Mouse (Mus musculus) limb, embryonic 12.5 days (tissue): ENCODE results near the gene Gm20388. TPM values are rescaled to one million over a fixed set of nuclear protein-coding genes. Genes with fewer than 3 reads are reported as not detected.
A peak's percentile ranks its signal among the peaks of the same experiment; 100 is the strongest.

ENCODE experiments used
- ATAC-seq: fragments of 200-750 bp; cut with Nextera tagmentation; 2 replicates; pipeline ENCODE4 v1.8.0; 2017; ENCODE audit warnings: low read depth, moderate TSS enrichment; ENCODE audit not compliant: insufficient number of reproducible peaks, insufficient read depth, low FRiP score, low TSS enrichment
- H3K27ac ChIP-seq: fragments of 300-500 bp; sonication (generic); 2 replicates; pipeline ENCODE4 v1.5.1; 2016; ENCODE audit warnings: mild to moderate bottlenecking, moderate library complexity
- H3K27me3 ChIP-seq: fragments of 300-500 bp; sonication (generic); 2 replicates; pipeline ENCODE4 v1.6.1; 2016; ENCODE audit warnings: mild to moderate bottlenecking, moderate library complexity
- H3K36me3 ChIP-seq: fragments of 300-500 bp; sonication (generic); 2 replicates; pipeline ENCODE4 v1.6.1; 2016; ENCODE audit warnings: mild to moderate bottlenecking, moderate library complexity
- H3K4me1 ChIP-seq: fragments of 300-500 bp; sonication (generic); replicated peaks from 2 replicates; pipeline ENCODE4 v1.6.1; 2016
- H3K4me2 ChIP-seq: fragments of 300-500 bp; sonication (generic); 2 replicates; pipeline ENCODE4 v1.6.1; 2016; ENCODE audit warnings: mild to moderate bottlenecking, moderate library complexity
- H3K4me3 ChIP-seq: fragments of 300-500 bp; sonication (generic); replicated peaks from 2 replicates; pipeline ENCODE4 v1.5.1; 2016; ENCODE audit warnings: mild to moderate bottlenecking
- H3K9ac ChIP-seq: fragments of 300-500 bp; sonication (generic); replicated peaks from 2 replicates; pipeline ENCODE4 v1.6.1; 2016; ENCODE audit warnings: mild to moderate bottlenecking, moderate library complexity
- H3K9me3 ChIP-seq: fragments of 300-500 bp; sonication (generic); 2 replicates; pipeline ENCODE4 v1.6.1; 2016; ENCODE audit warnings: mild to moderate bottlenecking, moderate library complexity
- WGBS: fragments of 180-500 bp; shearing (Covaris S2); methylation state at CpG from one replicate; pipeline ENCODE4 v1.1.7; 2016; 5-methylcytosine and 5-hydroxymethylcytosine counted together
- polyA plus RNA-seq: library from polyadenylated mRNA; unstranded; fragments of >200 nt; fragmentation: Nextera tagmentation; extraction: Ambion mirVana; gene quantifications from 2 replicates; pipeline ENCODE4 v1.2.1, GENCODE M21; 2016

Gm20388 gene
- polyA plus RNA-seq, 1 experiment from 2014 or later: not detected

DNA sequence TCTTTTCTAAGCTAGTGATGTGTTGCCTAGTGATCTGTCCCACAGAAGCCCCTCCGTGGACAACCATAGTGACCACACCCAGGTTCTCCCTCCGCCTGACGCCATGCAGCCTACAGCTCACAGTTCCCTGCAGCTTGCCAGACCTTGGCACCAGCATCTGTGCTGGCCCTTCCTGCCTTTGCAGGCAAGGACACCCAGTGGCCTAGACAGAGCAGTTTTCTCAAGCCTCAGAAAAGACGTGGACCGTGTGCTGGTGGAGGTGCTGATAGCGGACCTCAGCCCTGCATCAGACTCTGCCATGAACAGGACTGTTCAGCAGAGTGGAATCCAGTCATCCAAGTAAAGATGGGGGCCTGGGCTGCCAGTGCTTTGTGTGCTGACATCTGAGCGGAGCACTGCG, 2899.7 kb downstream of the Gm20388 start:
- Histone ChIP-seq H3K36me3 (peaks cover 38% of the 10 kb centered on the region), H3K9ac (no peak overlapping the region), H3K27ac (no peak overlapping the region), H3K4me3 (no peak overlapping the region), H3K4me1 (peaks cover 28% of the 10 kb centered on the region), H3K9me3 (no peaks in the 10 kb centered on the region), H3K27me3 (0 out of 2 replicates have a peak, but pooled peaks cover 3% of the 10 kb centered on the region), H3K4me2 (no peak overlapping the region)
- WGBS: 75% methylated on average over 8 of the region's 8 CpGs
- ATAC-seq: no peak

DNA sequence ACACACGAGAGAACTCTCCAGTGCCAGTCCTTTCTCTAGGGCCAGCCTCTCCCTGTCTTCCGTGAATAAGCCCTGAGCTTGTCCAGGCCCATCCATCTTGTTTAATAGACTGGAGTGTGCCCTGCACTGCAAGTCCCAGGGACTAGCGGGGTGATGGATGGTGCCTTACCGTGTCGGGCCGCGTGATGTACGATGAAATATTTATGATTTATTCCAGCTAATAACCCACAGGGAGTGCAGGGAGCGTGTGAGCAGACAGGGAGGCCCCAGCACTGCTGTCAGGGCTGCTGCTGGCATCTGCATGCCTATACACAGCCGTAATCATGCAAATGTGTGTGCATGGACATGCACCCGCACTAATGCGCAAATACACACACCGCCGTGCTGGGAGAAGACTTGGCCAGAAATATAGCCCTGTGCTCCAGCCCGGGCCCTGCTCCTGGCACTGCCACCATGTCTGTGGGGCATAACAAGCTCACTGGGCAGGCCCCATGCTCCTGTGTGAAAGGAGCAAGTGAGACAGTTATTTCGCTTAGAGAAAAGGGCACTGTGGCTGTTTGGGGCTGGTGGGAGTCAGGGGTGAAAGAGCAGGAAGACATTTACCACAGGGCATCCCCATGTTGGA, 2901.3 kb downstream of the Gm20388 start:
- ATAC-seq: no peak
- H3K9ac ChIP-seq: no peak overlapping the region

DNA sequence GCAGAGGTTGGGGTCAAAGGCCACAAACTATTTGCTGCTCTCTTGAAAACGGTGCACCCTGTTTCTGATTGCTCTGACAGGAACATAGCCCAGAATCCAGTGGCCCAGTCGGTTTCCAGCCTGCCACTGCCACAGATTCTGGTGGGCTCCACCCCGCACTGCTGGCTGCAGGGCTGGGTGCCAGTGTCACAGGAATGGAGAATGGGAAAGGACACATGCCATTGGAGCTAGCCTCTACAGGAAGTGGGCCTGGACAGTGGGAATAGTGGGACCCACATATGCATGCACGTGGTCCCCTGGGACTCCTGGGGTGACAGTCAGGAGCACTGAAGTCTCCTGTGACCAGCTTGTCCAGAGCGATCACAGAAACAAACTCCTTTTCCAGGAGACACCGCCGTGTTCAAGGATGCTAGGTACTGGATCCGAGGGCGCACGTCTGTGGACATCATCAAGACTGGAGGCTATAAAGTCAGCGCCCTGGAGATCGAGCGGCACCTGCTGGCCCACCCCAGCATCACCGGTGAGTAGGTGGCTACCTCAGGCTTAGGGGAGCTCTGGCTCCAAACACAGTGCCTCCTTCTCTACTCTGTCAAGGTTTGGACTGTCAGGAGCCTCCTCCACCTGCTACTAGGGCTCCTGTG, 2902.1 kb downstream of the Gm20388 start:
- Histone ChIP-seq H3K4me3 (no peak overlapping the region), H3K9me3 (no peaks in the 10 kb centered on the region), H3K36me3 (peaks cover 47% of the 10 kb centered on the region), H3K9ac (no peak overlapping the region), H3K4me1 (peaks cover 9% of the 10 kb centered on the region), H3K4me2 (no peak overlapping the region), H3K27ac (no peak overlapping the region), H3K27me3 (0 out of 2 replicates have a peak, but pooled peaks cover 3% of the 10 kb centered on the region)
- ATAC-seq: 0 out of 2 replicates have a peak, but pooled peaks have one; percentile 14
- 77% methylated on average over 14 of the region's 14 CpGs for WGBS

More for the DNA sequence above, 2901.3 kb downstream of the Gm20388 start:
- Histone ChIP-seq H3K9me3 (no peaks in the 10 kb centered on the region), H3K27ac (no peak overlapping the region), H3K36me3 (peaks cover 44% of the 10 kb centered on the region), H3K27me3 (0 out of 2 replicates have a peak, but pooled peaks cover 3% of the 10 kb centered on the region), H3K4me2 (no peak overlapping the region), H3K4me3 (no peak overlapping the region), H3K4me1 (peaks cover 13% of the 10 kb centered on the region)
- 79% methylated on average over 16 of the region's 16 CpGs for WGBS

DNA sequence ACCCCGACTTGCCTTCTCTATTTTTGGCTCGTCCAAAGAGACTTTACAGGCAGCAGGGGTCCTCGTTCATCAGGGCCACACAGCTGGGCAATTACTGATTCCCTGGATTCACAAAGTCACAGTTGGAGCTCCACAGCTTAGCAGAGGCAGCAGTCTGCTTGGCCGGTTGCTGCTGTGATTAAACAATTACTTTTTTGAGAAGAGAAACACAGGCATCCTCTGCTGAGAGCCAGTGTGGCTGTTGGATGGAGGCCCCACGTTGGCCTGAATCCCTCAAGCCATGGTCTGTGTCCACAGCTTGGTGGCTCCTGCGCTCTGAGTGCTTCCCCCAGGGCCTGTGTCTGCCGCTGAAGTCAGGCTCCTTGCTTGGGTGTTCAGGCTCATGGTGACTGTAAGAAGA, 2904.0 kb downstream of the Gm20388 start:
- Histone ChIP-seq H3K4me1 (peaks cover 8% of the 10 kb centered on the region), H3K4me2 (no peak overlapping the region), H3K27me3 (0 out of 2 replicates have a peak, but pooled peaks cover 3% of the 10 kb centered on the region), H3K4me3 (no peak overlapping the region), H3K27ac (no peak overlapping the region), H3K9ac (0 out of 2 replicates have a peak overlapping the region, but pooled peaks have one; percentile 14), H3K9me3 (no peaks in the 10 kb centered on the region), H3K36me3 (peaks cover 50% of the 10 kb centered on the region)
- ATAC-seq: no peak
- WGBS: 36% methylated on average over 7 of the region's 7 CpGs

DNA sequence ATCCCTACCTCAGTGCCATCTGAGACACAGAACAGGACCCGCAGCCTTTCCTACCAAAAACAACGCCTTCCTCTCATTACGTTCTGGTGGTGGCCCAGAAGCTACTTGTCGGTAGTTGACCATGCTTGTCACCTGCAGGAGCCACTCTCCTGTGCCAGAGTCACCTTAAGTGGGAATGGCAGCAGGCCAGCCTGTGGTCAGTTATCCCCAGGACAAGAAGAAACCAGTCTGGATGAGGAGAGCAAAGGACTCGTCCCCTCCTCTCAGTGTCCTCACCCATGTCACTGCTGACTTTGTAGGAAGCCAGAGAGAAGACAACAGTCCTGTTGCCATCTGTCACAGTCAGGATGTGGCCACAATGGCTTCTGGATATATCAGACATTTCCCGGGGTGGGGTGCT, 2906.3 kb downstream of the Gm20388 start:
- H3K4me2 ChIP-seq: no peak overlapping the region
- 0 out of 2 replicates have a peak, but pooled peaks cover 3% of the 10 kb centered on the region for H3K27me3 ChIP-seq
- ATAC-seq: no peak
- H3K4me3 ChIP-seq: no peak overlapping the region
- WGBS: 92% methylated on average over 6 of the region's 6 CpGs
- peaks cover 37% of the 10 kb centered on the region for H3K36me3 ChIP-seq
- no peaks in the 10 kb centered on the region for H3K9me3 ChIP-seq
- H3K9ac ChIP-seq: no peak overlapping the region
- no peak overlapping the region for H3K27ac ChIP-seq
- peaks cover 8% of the 10 kb centered on the region for H3K4me1 ChIP-seq

DNA sequence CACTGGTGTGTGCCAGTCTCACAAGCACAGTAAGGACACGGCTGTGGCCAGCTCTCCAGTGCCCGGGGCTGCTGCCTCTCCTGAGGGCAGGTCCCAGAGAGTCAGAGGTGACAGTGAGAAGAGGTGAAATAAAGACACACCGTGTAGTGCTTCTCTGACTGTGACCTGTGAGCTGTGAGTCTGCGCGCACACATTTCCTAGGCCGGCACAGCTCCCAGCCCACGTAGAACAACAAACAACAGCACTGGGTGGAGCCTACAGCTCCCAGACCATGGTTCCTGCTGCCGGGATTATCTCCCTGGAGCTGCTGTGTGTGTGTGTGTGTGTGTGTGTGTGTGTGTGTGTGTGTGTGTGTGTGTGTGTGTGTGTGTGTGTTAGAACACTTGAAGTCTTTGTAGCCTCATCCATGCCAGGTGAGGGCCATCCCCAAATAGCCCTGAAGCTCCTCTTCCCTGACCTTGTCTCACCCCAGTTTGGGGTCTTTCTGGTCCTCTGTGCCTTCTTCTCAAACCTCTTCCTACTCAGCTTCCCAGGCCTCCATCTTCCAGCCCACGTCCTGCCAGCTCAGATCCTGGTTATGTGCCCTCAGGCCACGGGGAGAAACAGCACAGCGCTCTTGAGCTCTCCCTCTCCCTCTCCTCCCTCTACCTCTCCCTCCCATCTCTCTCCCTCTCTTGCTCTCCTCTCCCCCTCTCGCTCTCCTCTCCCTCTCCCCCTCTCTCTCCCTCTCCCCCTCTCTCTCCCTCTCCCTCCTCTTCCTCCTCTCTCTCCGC, 2907.3 kb downstream of the Gm20388 start:
- peaks cover 8% of the 10 kb centered on the region for H3K4me1 ChIP-seq
- H3K9me3 ChIP-seq: no peaks in the 10 kb centered on the region
- no peak overlapping the region for H3K4me3 ChIP-seq
- peaks cover 33% of the 10 kb centered on the region for H3K36me3 ChIP-seq
- ATAC-seq: no peak
- no peak overlapping the region; the same call in 1 of the 2 replicates for H3K9ac ChIP-seq
- 55% methylated on average over 13 of the region's 13 CpGs for WGBS
- 0 out of 2 replicates have a peak, but pooled peaks cover 3% of the 10 kb centered on the region for H3K27me3 ChIP-seq
- no peak overlapping the region for H3K4me2 ChIP-seq
- no peak overlapping the region for H3K27ac ChIP-seq

DNA sequence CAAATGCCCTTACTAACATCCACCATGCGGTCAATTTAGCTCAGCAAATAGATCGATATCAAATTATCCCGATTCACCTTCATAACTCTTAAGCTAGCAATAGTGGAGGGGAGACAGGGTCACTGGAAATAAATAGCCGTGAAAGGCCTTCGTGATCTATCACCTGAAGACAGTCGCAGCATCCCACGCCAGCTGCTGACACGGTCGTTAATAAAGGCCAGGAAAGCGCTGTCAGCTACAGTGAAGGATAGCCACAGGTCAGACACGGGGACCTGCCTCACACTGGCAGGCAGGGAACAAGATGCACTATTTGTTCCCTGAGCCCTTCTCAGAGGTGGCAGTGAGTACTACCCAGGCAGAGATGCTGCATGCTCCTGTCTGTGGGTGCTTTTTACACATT, 2909.1 kb downstream of the Gm20388 start:
- 55% methylated on average over 11 of the region's 11 CpGs for WGBS
- Histone ChIP-seq H3K9ac (no peak overlapping the region), H3K4me2 (no peak overlapping the region), H3K27me3 (no peaks in the 10 kb centered on the region), H3K9me3 (no peaks in the 10 kb centered on the region), H3K4me3 (no peak overlapping the region), H3K36me3 (peaks cover 17% of the 10 kb centered on the region), H3K4me1 (peaks cover 18% of the 10 kb centered on the region), H3K27ac (no peak overlapping the region)
- ATAC-seq: no peak

DNA sequence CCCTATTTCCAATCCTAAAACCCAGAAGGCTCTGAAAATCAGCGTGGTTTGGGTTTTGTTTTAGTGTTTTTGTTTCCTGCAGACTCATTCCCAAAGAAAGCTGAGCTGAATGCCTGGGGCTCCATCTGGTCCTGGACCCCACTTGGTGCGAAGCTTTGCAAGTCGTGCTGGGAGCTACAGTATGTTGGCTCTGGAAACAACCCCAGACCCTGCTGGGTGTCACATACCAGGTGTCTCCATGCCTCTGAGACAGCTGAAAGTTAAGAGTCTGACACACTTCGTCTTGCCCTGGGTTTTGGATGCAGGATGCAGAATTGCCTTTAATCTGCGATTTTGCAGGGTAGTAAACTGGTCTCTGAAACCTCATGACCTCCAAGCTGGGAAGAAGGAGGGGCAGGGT, 2913.9 kb downstream of the Gm20388 start:
- H3K36me3 ChIP-seq: no peaks in the 10 kb centered on the region
- no peak overlapping the region for H3K4me3 ChIP-seq
- H3K9ac ChIP-seq: no peak overlapping the region
- H3K4me2 ChIP-seq: no peak overlapping the region
- H3K4me1 ChIP-seq: peaks cover 24% of the 10 kb centered on the region
- peak overlapping the region; percentile 73 for H3K27ac ChIP-seq
- H3K27me3 ChIP-seq: no peaks in the 10 kb centered on the region
- no peaks in the 10 kb centered on the region for H3K9me3 ChIP-seq
- 12% methylated on average over 5 of the region's 5 CpGs for WGBS
- ATAC-seq: no peak

DNA sequence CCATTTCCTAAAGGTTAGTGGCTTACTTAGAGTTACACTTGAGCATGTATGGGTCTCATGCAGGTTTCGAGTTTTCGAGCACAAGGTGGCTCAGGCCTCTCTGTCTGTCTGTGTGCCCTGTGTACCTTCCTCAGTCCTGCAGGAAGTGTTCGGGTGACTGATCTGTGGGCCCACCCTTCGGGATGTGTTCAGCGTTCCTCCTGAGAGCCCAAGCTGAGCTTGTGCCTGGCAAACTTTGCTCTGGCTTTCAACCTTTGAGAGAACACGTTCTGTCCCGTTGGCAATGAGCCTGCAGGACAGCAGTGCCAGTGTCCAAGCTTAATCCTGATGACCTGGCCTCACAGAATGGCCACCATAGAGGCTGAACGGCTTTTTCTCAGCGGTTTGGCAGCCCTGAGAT, 2914.3 kb downstream of the Gm20388 start:
- H3K9ac ChIP-seq: no peak overlapping the region
- H3K36me3 ChIP-seq: no peaks in the 10 kb centered on the region
- no peak overlapping the region for H3K4me2 ChIP-seq
- no peaks in the 10 kb centered on the region for H3K27me3 ChIP-seq
- no peak overlapping the region for H3K4me3 ChIP-seq
- peak overlapping the region; percentile 73 for H3K27ac ChIP-seq
- H3K9me3 ChIP-seq: no peaks in the 10 kb centered on the region
- WGBS: 81% methylated on average over 9 of the region's 9 CpGs
- ATAC-seq: no peak
- H3K4me1 ChIP-seq: peaks cover 24% of the 10 kb centered on the region

DNA sequence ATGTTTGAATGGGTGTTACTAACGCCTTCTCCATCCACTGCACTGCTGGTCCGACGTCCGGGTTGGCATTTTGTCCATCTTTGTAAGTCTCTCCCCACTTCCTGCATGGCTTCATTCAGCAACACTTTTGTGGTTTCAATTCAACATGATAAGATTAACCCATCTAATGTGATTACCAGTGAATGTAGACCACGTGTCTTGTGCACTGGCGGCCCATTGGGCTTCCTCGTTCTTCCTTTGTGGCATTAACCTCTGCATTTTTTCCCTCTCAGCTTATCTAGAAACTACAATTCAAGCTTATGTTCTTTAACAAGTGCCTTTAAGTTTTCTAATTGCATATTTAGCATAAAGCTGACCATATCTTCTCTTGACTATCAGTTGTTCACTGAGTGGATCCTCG, 2914.8 kb downstream of the Gm20388 start:
- Histone ChIP-seq H3K4me1 (peaks cover 24% of the 10 kb centered on the region), H3K27ac (peak overlapping the region; percentile 73; the same call in 1 of the 2 replicates), H3K9me3 (no peaks in the 10 kb centered on the region), H3K4me3 (no peak overlapping the region), H3K36me3 (no peaks in the 10 kb centered on the region), H3K4me2 (no peak overlapping the region), H3K27me3 (no peaks in the 10 kb centered on the region), H3K9ac (no peak overlapping the region)
- no peak for ATAC-seq
- 87% methylated on average over 8 of the region's 8 CpGs for WGBS

DNA sequence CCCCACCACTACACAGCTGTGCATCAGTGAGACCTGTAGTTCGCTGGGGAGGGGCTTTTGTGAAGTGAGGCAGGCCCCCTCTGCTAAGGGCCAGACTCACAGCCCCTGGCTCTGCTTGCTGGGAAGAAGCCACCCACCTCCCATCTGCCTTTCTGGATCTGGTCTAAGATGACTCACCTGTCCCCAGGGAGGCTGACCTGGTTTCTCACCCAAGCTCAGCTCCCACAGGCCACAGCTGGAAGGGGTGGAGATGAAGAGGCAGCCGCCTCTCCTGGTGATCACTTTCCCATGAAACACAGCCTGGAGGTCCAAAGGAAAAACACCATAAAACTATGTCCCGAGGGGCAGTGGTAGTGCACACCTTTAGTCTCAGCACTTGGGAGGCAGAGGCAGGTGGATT, 2918.8 kb downstream of the Gm20388 start:
- H3K36me3 ChIP-seq: no peaks in the 10 kb centered on the region
- 75% methylated on average over 3 of the region's 3 CpGs for WGBS
- H3K4me2 ChIP-seq: no peak overlapping the region
- no peak for ATAC-seq
- no peak overlapping the region for H3K4me3 ChIP-seq
- no peaks in the 10 kb centered on the region for H3K9me3 ChIP-seq
- H3K4me1 ChIP-seq: peaks cover 18% of the 10 kb centered on the region
- no peaks in the 10 kb centered on the region for H3K27me3 ChIP-seq
- H3K27ac ChIP-seq: no peak overlapping the region
- no peak overlapping the region for H3K9ac ChIP-seq
